Mouse (Mus musculus) heart, postnatal 25 days (tissue): ENCODE data around the gene Pcdh9. TPM values are rescaled to one million over a fixed set of nuclear protein-coding genes. Genes with fewer than 3 reads are reported as not detected.

ENCODE experiments used
- DNase-seq: peaks from one replicate; pipeline ENCODE4 v3.0.0; 2022; ENCODE audit warnings: low spot score
- intact Hi-C: fragments of 180-260 bp; cut with DNase I; formaldehyde crosslinking; loops from one replicate; pipeline ENCODE4 v1.15.1; 2025
- total RNA-seq, 2 experiments: library from RNA; stranded (reverse); gene quantifications; 2 replicates each; pipeline ENCODE4 v1.2.3; 2021

Gene Pcdh9
- 1 to 10 TPM; 1.5 to 1.8 TPM for total RNA-seq

DNA sequence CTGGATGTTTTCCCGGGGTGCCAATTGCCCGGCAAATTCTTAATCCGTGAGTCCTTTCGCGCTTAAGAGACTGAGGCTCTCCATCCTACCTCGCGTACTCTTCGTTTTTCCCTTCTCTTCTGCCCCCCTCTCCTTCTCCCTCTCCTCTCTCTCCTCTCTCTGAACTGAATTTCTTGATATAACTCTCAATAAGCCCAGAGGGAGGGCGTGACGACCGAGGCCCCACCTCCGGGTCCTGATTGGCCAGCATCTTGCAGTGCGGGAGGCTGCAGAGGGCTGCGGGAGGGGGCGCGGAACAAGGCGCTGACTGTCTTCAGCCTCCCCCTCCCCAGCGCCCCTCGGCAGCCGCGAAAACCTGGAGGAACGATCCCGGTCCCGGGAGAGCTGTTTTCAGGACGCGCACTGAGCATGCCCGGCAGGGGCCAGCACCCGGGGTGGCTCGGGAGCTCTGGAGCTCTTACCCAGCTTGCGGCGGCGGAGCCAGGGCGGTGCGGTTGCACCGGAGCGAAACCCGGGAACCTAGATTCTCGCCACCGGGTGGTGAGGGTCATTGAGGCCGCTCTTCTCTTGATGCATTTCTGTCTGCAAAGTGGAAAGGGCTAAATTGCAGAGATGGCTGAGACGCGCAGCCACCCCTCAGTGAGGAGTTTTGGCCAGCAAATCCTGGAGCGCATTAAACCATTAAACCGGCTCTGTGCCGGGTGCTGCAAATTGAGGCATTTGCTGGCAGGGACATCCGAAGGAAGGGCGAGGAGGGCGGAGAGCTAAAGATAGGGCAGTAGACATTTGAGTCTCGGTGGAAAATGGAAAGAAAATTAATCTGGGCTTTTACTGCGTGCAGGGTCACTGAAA is at the start of gene Pcdh9:
Pcdh9 (minus strand) TSS at position 161 of the 852 bp plus-strand sequence.
- peak; percentile 74 for DNase-seq
- intact Hi-C loops, result no loop called here

DNA sequence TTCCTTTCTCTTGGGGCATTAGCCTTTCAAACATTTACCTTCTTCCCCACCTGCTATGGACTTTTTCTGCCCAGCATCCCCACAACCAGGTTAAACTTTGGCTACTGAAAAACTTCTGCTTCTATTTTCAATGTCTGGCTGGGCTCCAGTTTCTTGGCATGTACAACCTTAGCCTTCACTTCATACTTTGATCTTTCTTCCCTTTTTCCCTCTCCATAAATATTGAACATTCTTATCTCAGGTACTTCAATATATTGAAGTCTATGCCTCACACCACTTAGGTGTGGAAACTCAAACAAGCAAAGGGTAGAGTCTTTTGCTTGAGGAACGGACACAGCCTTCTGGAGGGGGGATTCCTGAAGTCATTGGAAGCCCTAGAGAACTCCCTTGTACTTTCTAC is 16.4 kb upstream of the Pcdh9 start:
- DNase-seq, result no peak
- intact Hi-C loops, result no loop called here

DNA sequence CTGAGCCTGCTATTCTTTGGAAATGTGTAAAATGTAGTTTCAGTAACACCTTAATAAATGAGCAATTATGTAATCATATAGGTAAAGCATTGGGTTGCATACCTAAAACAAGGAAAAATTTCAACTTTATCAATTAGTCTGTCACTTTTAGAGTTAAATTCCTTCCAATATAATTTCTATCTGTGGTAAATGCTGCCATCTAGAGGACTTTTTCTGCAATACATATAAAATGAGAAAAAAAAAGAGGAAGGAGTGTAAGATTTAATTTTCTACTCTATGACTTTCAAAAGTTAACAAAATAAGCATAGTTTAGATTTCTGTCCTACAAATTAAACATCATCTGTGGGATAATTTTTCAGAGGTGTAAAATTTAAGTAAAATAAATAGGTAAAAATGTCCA is 8.1 kb upstream of the Pcdh9 start:
- DNase-seq, result no peak
- intact Hi-C loops, result no loop called here

DNA sequence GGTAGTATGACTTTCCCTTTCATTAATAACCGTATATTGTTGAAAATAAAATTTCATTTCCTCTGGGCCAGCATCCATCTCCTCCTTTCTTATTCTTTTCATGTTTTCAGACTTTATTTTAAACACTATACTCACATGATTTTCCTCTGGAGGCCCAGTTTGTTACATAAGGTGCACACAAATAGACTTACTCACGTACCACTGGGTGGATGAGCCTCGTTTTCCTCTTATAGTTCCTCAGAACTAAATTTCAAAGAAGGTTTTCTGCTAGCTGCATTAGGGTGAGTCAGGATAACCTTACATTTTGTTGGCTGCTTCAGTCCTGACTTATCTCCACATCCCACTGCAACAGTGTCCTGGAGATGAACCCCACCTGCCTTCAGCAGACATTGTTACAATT is 4.7 kb upstream of the Pcdh9 start:
- intact Hi-C loops, result no loop called here
- no peak for DNase-seq

GRCm38 (mm10) chr14:93891371-93891746 is 880 bp upstream of the Pcdh9 start:
- no peak for DNase-seq
- intact Hi-C loops, result no loop called here

DNA sequence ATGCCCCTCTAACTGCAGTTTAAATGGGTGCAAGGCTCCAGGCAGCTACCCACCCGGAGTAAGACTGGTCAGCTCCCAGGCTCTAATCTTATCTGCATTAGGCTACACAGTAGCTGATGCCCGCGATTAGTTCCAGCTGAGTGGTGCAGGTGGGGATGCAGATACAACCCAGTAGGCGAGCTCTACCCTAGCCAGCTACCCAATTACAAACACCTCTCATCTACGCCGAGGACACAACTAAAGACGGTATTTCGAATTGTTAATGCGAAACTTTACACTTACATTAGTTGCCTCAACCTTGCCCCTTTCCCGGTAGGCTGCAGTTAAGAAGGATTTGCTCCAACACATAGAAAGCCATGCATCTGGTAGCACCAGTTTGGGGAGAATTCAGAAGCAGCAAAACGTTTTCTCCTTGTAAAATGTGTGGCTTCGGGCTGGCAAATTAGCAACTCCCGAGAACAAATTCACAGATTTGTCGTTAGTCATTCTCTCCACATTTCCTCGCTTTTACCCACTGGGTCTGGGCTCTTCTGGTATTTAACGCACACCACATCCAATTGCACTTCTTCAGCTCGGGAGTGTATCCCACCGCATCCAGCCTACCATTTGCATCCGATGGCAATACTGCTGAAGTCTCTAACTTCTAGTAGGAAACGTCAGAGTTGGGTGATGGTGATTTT is 500 bp downstream of the Pcdh9 start:
- DNase-seq, result no peak
- intact Hi-C loops, result loop anchor here (5.0 kb wide), 1 partner anchor 573 kb away; no protein-coding TSS in a partner anchor

- intact Hi-C loops, result loop anchor here (5.0 kb wide), 1 partner anchor 572 kb away; no protein-coding TSS in a partner anchor
- DNase-seq, result no peak
These were observed 1.2 kb downstream of the Pcdh9 start for GRCm38 (mm10) chr14:93889231-93889630.

DNA sequence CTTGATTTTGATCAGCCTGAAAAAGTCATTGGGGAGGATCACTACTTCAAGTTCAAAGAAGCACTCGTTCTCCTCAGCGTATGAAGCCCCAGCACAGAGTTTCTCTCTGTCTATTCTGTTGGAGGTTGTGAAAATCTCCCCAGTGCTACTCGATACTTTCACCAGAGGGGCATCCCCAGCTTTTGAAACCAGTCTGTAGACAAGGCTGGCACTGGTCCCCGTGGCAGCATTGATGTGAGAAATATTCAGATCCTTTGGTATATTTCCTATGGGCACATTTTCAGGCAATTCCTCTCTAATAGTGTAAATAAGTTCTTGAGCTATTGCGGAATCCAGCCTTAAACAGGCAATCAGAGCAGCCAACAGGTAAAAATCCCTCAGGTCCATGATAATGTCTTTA is 2.1 kb downstream of the Pcdh9 start:
- no peak for DNase-seq
- intact Hi-C loops, result loop anchor here (5.0 kb wide), 1 partner anchor 571 kb away; no protein-coding TSS in a partner anchor

DNA sequence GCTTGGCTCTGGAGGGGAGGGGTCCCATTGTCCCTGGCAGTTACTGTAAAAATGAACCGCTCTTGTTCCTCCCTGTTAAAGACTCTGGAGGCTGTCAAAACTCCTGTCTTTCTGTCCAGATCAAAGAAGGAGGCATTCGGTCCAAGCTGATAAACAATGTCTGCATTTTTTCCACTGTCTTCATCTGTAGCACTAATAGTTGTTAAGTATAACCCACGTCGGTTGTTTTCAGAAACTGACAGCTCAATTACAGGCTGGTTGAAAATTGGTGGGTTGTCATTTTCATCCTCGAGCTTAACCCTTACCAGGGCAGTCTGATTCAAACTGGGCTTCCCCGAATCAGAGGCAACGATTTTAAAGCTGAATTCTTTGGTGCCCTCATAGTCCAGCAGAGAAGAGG is 3.4 kb downstream of the Pcdh9 start:
- intact Hi-C loops, result loop anchor here (5.0 kb wide), 1 partner anchor 570 kb away; no protein-coding TSS in a partner anchor
- DNase-seq, result no peak

DNA sequence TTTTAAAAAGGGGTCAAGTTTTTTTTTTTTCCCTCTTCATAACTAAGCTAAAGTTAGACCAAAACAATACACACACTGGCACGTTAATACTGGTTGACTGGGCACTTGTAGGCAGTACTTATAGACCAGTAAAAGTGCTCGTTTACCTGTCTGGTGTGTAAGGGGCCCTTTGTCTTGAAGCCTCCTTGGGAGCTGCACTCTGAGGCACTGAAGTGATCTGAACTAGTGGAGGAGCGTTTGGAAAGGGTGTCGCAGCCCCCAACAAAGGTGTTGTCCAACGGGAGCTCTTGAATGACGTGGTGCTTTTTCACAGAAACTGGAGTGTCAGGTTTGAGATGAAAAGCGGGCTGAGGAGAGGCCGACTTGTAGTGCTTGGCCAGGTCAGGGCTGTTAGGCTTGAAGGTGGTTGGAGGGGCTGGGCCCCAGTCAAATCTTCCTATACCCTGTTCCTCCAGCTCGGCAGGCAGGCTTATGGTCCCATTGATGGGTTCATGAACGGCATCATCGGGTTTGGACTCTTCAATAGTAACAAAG is 4.9 kb downstream of the Pcdh9 start:
- intact Hi-C loops, result loop anchor here (5.0 kb wide), 1 partner anchor 568 kb away; no protein-coding TSS in a partner anchor
- no peak for DNase-seq

GRCm38 (mm10) chr14:93884467-93884866 is 6.0 kb downstream of the Pcdh9 start:
- intact Hi-C loops, result no loop called here
- DNase-seq, result peak; percentile 11

- DNase-seq, result no peak
- intact Hi-C loops, result no loop called here
These were observed 10.4 kb downstream of the Pcdh9 start for GRCm38 (mm10) chr14:93880071-93880470.

- DNase-seq, result no peak
- intact Hi-C loops, result no loop called here
These were observed 14.5 kb downstream of the Pcdh9 start for GRCm38 (mm10) chr14:93875968-93876367.

- intact Hi-C loops, result no loop called here
- no peak for DNase-seq
These were observed 22.3 kb downstream of the Pcdh9 start for GRCm38 (mm10) chr14:93868211-93868610.

- DNase-seq, result no peak
- intact Hi-C loops, result no loop called here
These were observed 32.4 kb downstream of the Pcdh9 start for GRCm38 (mm10) chr14:93858069-93858468.

- DNase-seq, result no peak
- intact Hi-C loops, result no loop called here
These were observed 44.3 kb downstream of the Pcdh9 start for GRCm38 (mm10) chr14:93846091-93846677.

- no peak for DNase-seq
- intact Hi-C loops, result no loop called here
These were observed 47.7 kb downstream of the Pcdh9 start for GRCm38 (mm10) chr14:93842686-93843288.

GRCm38 (mm10) chr14:93832511-93832910 is 58.0 kb downstream of the Pcdh9 start:
- intact Hi-C loops, result no loop called here
- DNase-seq, result no peak

DNA sequence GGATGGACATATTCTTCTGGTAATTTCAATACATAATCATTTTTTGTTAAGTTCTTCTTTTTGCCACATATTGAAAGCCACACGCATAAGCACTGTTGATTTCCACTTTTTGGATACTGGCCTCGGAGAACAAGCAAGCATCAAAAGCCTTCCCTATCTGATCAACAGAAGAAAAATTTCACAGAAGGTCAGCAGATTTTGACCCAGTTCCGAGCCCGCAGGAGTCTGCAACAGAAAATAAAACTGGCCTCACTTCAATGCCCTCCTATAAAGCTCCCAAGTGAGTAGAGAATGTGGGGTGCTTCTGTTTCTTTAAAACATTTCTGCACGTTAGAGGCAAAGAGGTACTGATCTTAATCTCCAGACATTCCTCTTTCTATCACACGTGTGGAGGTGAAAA is 63.3 kb downstream of the Pcdh9 start:
- intact Hi-C loops, result no loop called here
- DNase-seq, result no peak

- intact Hi-C loops, result no loop called here
- no peak for DNase-seq
These were observed 64.4 kb downstream of the Pcdh9 start for GRCm38 (mm10) chr14:93826042-93826462.
